Mouse (Mus musculus) urinary bladder, postnatal 4 days (tissue): Measurements from ENCODE around the gene Msl2.

Experiments used
- DNase-seq, 2 experiments: peaks; one replicate each; pipeline ENCODE4 v3.0.0; 2021 to 2022; ENCODE audit warnings: low spot score in 2 of 2

Gene Msl2

GRCm38 (mm10) chr9:101074332-101075021 is 576 bp downstream of the Msl2 start:
- DNase-seq, result peak; percentile 81 to 82

- DNase-seq, result no peak
These were observed 1.2 kb downstream of the Msl2 start for GRCm38 (mm10) chr9:101075091-101075581.

GRCm38 (mm10) chr9:101075694-101076093 is 1.8 kb downstream of the Msl2 start:
- DNase-seq, result no peak

GRCm38 (mm10) chr9:101076095-101076875 is 2.4 kb downstream of the Msl2 start:
- no peak for DNase-seq

GRCm38 (mm10) chr9:101077486-101077885 is 3.6 kb downstream of the Msl2 start:
- no peak for DNase-seq

GRCm38 (mm10) chr9:101078579-101078978 is 4.7 kb downstream of the Msl2 start:
- DNase-seq, result no peak

GRCm38 (mm10) chr9:101080046-101080685 is 6.3 kb downstream of the Msl2 start:
- no peak for DNase-seq

- DNase-seq, result no peak
These were observed 9.8 kb downstream of the Msl2 start for GRCm38 (mm10) chr9:101083728-101084127.

- no peak for DNase-seq
These were observed 21.5 kb downstream of the Msl2 start for GRCm38 (mm10) chr9:101095425-101095824.

- no peak for DNase-seq
These were observed 22.6 kb downstream of the Msl2 start for GRCm38 (mm10) chr9:101096461-101096860.

- DNase-seq, result no peak
These were observed 23.6 kb downstream of the Msl2 start for GRCm38 (mm10) chr9:101097542-101097941.

- no peak for DNase-seq
These were observed 25.5 kb downstream of the Msl2 start for GRCm38 (mm10) chr9:101099445-101099844.

GRCm38 (mm10) chr9:101100163-101100562 is 26.3 kb downstream of the Msl2 start:
- DNase-seq, result no peak

GRCm38 (mm10) chr9:101101547-101101946 is 27.6 kb downstream of the Msl2 start:
- no peak for DNase-seq

GRCm38 (mm10) chr9:101102288-101102687 is 28.4 kb downstream of the Msl2 start:
- DNase-seq, result no peak

GRCm38 (mm10) chr9:101104931-101105330 is 31.0 kb downstream of the Msl2 start:
- DNase-seq, result no peak

- DNase-seq, result no peak
These were observed 31.8 kb downstream of the Msl2 start for GRCm38 (mm10) chr9:101105735-101106134.

GRCm38 (mm10) chr9:101107386-101107785 is 33.5 kb downstream of the Msl2 start:
- no peak for DNase-seq

- DNase-seq, result no peak
These were observed 36.1 kb downstream of the Msl2 start for GRCm38 (mm10) chr9:101110013-101110412.

GRCm38 (mm10) chr9:101113317-101113716 is 39.4 kb downstream of the Msl2 start:
- DNase-seq, result no peak

- no peak for DNase-seq
These were observed 40.4 kb downstream of the Msl2 start for GRCm38 (mm10) chr9:101114182-101114884.

GRCm38 (mm10) chr9:101143635-101144034 is 69.7 kb downstream of the Msl2 start:
- DNase-seq, result no peak
